Mouse (Mus musculus): ENCODE measurements around the gene Neurl3. TPM values are rescaled to one million over a fixed set of nuclear protein-coding genes. Genes with fewer than 3 reads are reported as not detected.

The Neurl3 gene
- polyA plus RNA-seq, 1 experiment from 2014 or later: 24.4 TPM

DNA sequence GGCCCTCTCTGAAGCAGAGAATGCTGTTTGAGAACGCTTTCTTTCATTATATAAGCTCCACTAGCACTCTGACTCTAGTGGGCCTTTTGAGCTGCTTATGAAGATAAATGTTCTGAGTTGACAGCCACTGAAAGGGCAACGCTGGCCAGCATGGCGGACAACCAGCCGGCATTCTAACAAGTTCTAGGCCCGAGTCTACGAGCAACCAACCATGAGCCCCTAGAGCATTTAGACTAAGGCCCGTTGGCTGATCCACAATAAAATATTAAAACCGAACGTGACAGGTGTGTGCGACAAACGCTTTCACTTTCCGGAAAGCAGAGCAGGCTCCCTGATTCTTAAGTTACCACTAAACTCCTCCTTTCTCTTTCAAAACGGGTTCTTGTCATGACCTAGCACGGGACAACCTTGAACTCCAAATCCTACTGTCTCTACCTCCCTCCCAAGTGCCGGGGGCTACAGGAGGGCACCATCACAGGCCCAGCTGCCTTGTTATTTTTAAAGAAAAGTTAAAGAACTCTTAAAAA, 32.5 kb downstream of the Neurl3 start:
- no peak for ATAC-seq (ENCODE audit: low FRiP score, low TSS enrichment)
- Histone ChIP-seq H3K27ac (replicated peaks) (no peak overlapping the region), H3K4me3 (ENCODE audit: low read depth, low read length) (no peak overlapping the region), H3K4me1 (replicated peaks; ENCODE audit: control insufficient read depth, insufficient read depth) (no peaks in the 10 kb centered on the region), H3K9ac (ENCODE audit: low read length) (no peak overlapping the region), H3K9me3 (ENCODE audit: control insufficient read depth, low read length) (no peaks in the 10 kb centered on the region), H3K4me2 (replicated peaks; ENCODE audit: low read depth) (no peak overlapping the region), H3K27me3 (ENCODE audit: control insufficient read depth, insufficient read depth, low read length) (no peaks in the 10 kb centered on the region), H3K36me3 (ENCODE audit: control insufficient read depth, insufficient read depth, low read length) (no peaks in the 10 kb centered on the region)
- no peak for DNase-seq (ENCODE audit: low spot score)
- TF ChIP-seq EP300 (optimal IDR thresholded peaks at IDR 0.05): no peak
- TF ChIP-seq CTCF (IDR thresholded peaks at IDR 0.05; ENCODE audit: low read depth): no peak
- WGBS: 84% methylated on average over 15 of the region's 15 CpGs

- Histone ChIP-seq H3K9me3 (ENCODE audit: control insufficient read depth, low read length) (no peaks in the 10 kb centered on the region), H3K36me3 (ENCODE audit: control insufficient read depth, insufficient read depth, low read length) (no peaks in the 10 kb centered on the region), H3K4me2 (replicated peaks; ENCODE audit: low read depth) (no peak overlapping the region), H3K9ac (ENCODE audit: low read length) (no peak overlapping the region), H3K27me3 (ENCODE audit: control insufficient read depth, insufficient read depth, low read length) (no peaks in the 10 kb centered on the region), H3K4me1 (replicated peaks; ENCODE audit: control insufficient read depth, insufficient read depth) (no peaks in the 10 kb centered on the region), H3K4me3 (ENCODE audit: low read depth, low read length) (no peak overlapping the region), H3K27ac (replicated peaks) (no peak overlapping the region)
- WGBS: 60% methylated on average over 6 of the region's 6 CpGs
- TF ChIP-seq EP300 (optimal IDR thresholded peaks at IDR 0.05) (no peak), CTCF (IDR thresholded peaks at IDR 0.05; ENCODE audit: low read depth) (no peak)
- ATAC-seq (ENCODE audit: low FRiP score, low TSS enrichment): no peak
- DNase-seq (ENCODE audit: low spot score): no peak
Observed at GRCm38 (mm10) chr1:36240176-36240575, 34.3 kb downstream of the Neurl3 start.

DNA sequence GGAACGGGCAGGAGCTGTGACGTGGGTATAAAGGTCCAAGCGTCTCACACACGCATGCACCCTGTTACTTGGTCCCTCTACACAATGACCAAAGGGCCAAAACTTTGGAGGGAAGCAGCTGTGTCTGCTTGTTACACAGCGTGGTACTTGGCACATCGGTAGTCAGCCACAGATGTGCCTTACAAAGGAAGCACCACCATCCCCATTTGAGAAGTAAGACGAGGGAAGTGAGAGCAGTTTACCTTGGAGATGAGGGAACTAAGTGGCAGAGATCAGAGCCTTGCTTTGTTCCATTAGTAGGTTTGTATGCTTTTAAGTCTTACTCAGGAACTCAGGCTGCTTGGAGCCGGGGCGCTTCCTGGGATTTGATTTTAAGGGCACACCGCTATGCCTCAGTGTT, 35.1 kb downstream of the Neurl3 start:
- Histone ChIP-seq H3K27ac (replicated peaks) (no peak overlapping the region), H3K4me2 (replicated peaks; ENCODE audit: low read depth) (no peak overlapping the region), H3K27me3 (ENCODE audit: control insufficient read depth, insufficient read depth, low read length) (no peaks in the 10 kb centered on the region), H3K9ac (ENCODE audit: low read length) (no peak overlapping the region), H3K4me1 (replicated peaks; ENCODE audit: control insufficient read depth, insufficient read depth) (no peaks in the 10 kb centered on the region), H3K36me3 (ENCODE audit: control insufficient read depth, insufficient read depth, low read length) (peaks cover 4% of the 10 kb centered on the region; the same call in 1 of the 2 replicates), H3K4me3 (ENCODE audit: low read depth, low read length) (no peak overlapping the region), H3K9me3 (ENCODE audit: control insufficient read depth, low read length) (no peaks in the 10 kb centered on the region)
- DNase-seq (ENCODE audit: low spot score) (no peak), ATAC-seq (ENCODE audit: low FRiP score, low TSS enrichment) (no peak)
- WGBS: 84% methylated on average over 10 of the region's 10 CpGs
- TF ChIP-seq EP300 (optimal IDR thresholded peaks at IDR 0.05) (no peak), CTCF (IDR thresholded peaks at IDR 0.05; ENCODE audit: low read depth) (no peak)

DNA sequence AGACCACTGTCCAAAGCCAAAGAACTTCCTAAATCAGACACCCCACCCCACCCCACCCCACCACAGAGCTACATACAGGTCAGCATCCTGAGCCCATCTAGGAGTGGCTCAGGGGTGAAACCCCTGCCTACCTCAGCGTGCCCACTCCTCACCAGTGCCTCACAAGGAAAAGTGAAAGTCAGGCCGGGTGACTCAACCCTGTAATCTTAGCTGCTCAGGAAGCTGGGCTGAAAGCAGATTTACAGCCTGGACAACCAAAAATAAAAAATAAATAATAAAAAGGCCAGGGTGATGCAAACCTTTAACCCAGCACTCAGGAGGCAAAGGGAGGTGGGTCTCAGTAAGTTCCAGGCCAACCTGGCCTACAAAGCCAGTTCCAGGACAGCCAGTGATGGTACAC, 38.6 kb downstream of the Neurl3 start:
- TF ChIP-seq CTCF (IDR thresholded peaks at IDR 0.05; ENCODE audit: low read depth) (no peak), EP300 (optimal IDR thresholded peaks at IDR 0.05) (no peak)
- Histone ChIP-seq H3K27me3 (ENCODE audit: control insufficient read depth, insufficient read depth, low read length) (no peaks in the 10 kb centered on the region), H3K27ac (replicated peaks) (no peak overlapping the region), H3K36me3 (ENCODE audit: control insufficient read depth, insufficient read depth, low read length) (peaks cover 5% of the 10 kb centered on the region; the same call in 1 of the 2 replicates), H3K4me1 (replicated peaks; ENCODE audit: control insufficient read depth, insufficient read depth) (no peaks in the 10 kb centered on the region), H3K4me3 (ENCODE audit: low read depth, low read length) (no peak overlapping the region), H3K9me3 (ENCODE audit: control insufficient read depth, low read length) (no peaks in the 10 kb centered on the region), H3K4me2 (replicated peaks; ENCODE audit: low read depth) (no peak overlapping the region), H3K9ac (ENCODE audit: low read length) (no peak overlapping the region)
- 79% methylated on average over 2 of the region's 2 CpGs for WGBS
- DNase-seq (ENCODE audit: low spot score): no peak
- ATAC-seq (ENCODE audit: low FRiP score, low TSS enrichment): no peak

DNA sequence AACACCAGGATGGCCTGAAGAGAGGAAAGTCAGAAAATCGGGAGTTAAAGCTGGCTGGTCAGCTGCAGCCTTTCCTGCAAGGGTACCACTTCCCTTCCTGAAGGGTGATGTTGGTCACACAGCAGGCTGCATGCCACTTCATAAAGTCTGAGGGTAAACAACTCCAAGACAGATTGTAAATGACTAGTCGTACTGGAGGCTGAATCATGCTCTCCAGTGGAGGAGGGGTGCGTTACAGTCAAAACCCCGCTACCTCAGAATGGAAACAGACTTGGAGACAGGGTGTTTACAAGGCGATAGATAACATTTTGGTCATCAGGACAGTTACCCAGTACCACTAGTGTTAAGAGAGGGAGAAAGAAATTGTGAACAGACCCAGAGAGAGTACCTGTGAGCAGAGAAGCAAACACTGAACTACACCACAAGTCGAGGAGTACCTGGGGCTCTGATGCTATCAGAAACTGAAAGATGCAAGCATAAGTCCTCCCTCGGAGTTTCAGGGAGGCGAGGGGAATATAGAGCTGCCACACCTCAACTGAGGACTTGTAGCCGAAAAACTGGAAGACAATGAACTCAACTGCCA, 39.3 kb downstream of the Neurl3 start:
- DNase-seq (ENCODE audit: low spot score): no peak
- Histone ChIP-seq H3K4me3 (ENCODE audit: low read depth, low read length) (no peak overlapping the region), H3K4me2 (replicated peaks; ENCODE audit: low read depth) (no peak overlapping the region), H3K9ac (ENCODE audit: low read length) (no peak overlapping the region), H3K9me3 (ENCODE audit: control insufficient read depth, low read length) (no peaks in the 10 kb centered on the region), H3K36me3 (ENCODE audit: control insufficient read depth, insufficient read depth, low read length) (peaks cover 7% of the 10 kb centered on the region; the same call in 1 of the 2 replicates), H3K4me1 (replicated peaks; ENCODE audit: control insufficient read depth, insufficient read depth) (no peaks in the 10 kb centered on the region), H3K27me3 (ENCODE audit: control insufficient read depth, insufficient read depth, low read length) (no peaks in the 10 kb centered on the region), H3K27ac (replicated peaks) (no peak overlapping the region)
- TF ChIP-seq EP300 (optimal IDR thresholded peaks at IDR 0.05): no peak
- TF ChIP-seq CTCF (IDR thresholded peaks at IDR 0.05; ENCODE audit: low read depth): no peak
- 72% methylated on average over 9 of the region's 9 CpGs for WGBS
- ATAC-seq (ENCODE audit: low FRiP score, low TSS enrichment): no peak

DNA sequence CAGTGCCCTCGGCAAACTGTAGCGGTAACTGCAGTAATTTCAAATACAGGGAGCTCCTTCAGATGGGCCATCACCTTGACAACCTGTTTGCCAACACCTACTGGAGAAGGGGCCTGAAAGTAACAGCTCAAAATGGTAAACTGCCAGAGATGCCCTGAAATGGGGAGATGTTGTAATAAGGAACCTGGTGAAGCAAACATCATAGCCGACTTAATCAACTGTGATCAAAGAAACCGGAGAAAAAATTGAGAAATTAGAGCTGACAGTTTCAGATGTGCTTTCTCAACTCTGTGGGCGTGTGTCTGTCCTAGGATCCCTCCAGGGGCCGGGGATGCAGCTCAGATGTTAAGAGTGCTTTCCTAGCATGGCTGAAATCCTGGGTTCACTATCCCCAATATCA, 41.3 kb downstream of the Neurl3 start:
- no peak overlapping the region for H3K27ac ChIP-seq (replicated peaks)
- WGBS: 91% methylated on average over 6 of the region's 6 CpGs
- H3K4me3 ChIP-seq (ENCODE audit: low read depth, low read length): no peak overlapping the region
- DNase-seq (ENCODE audit: low spot score): no peak
- H3K9ac ChIP-seq (ENCODE audit: low read length): no peak overlapping the region
- H3K9me3 ChIP-seq (ENCODE audit: control insufficient read depth, low read length): no peaks in the 10 kb centered on the region
- no peak overlapping the region for H3K4me2 ChIP-seq (replicated peaks; ENCODE audit: low read depth)
- no peaks in the 10 kb centered on the region for H3K4me1 ChIP-seq (replicated peaks; ENCODE audit: control insufficient read depth, insufficient read depth)
- TF ChIP-seq EP300 (optimal IDR thresholded peaks at IDR 0.05) (no peak), CTCF (IDR thresholded peaks at IDR 0.05; ENCODE audit: low read depth) (no peak)
- ATAC-seq (ENCODE audit: low FRiP score, low TSS enrichment): no peak
- H3K27me3 ChIP-seq (ENCODE audit: control insufficient read depth, insufficient read depth, low read length): no peaks in the 10 kb centered on the region
- peaks cover 11% of the 10 kb centered on the region for H3K36me3 ChIP-seq (ENCODE audit: control insufficient read depth, insufficient read depth, low read length)
